Mouse (Mus musculus): ENCODE measurements around the gene Slc44a2.

- no peak for TF ChIP-seq CTCF (IDR thresholded peaks at IDR 0.05; ENCODE audit: control insufficient read depth, insufficient read depth, insufficient replicate concordance, low read depth, low read length)
- TF ChIP-seq POLR2A (IDR thresholded peaks at IDR 0.05; ENCODE audit: control insufficient read depth, low read depth, low read length), result no peak
Observed at GRCm38 (mm10) chr9:21372508-21372907, 52.0 kb downstream of the Slc44a2 start.

All from testis, adult 2 months (tissue).